Mouse (Mus musculus) limb, embryonic 13.5 days (tissue): ENCODE results near the gene AW549877. TPM values are rescaled to one million over a fixed set of nuclear protein-coding genes. Genes with fewer than 3 reads are reported as not detected.

Source experiments
- ATAC-seq: fragments of 200-750 bp; cut with Nextera tagmentation; 2 replicates; pipeline ENCODE4 v1.8.0; 2017; ENCODE audit warnings: low read depth, moderate number of reproducible peaks, moderate TSS enrichment; ENCODE audit not compliant: low FRiP score
- H3K27ac ChIP-seq: fragments of 300-500 bp; sonication (generic); 2 replicates; pipeline ENCODE4 v1.5.1; 2015; ENCODE audit warnings: inconsistent platforms, mild to moderate bottlenecking, moderate library complexity
- H3K27me3 ChIP-seq: fragments of 300-500 bp; sonication (generic); 2 replicates; pipeline ENCODE4 v1.6.1; 2015; ENCODE audit warnings: mild to moderate bottlenecking, inconsistent platforms
- H3K36me3 ChIP-seq: fragments of 300-500 bp; sonication (generic); 2 replicates; pipeline ENCODE4 v1.6.1; 2015; ENCODE audit warnings: inconsistent platforms, mild to moderate bottlenecking, moderate library complexity
- H3K4me1 ChIP-seq: fragments of 300-500 bp; sonication (generic); 2 replicates; pipeline ENCODE4 v1.6.1; 2015; ENCODE audit warnings: inconsistent platforms
- H3K4me2 ChIP-seq: fragments of 300-500 bp; sonication (generic); replicated peaks from 2 replicates; pipeline ENCODE4 v1.6.1; 2015; ENCODE audit warnings: inconsistent platforms, mild to moderate bottlenecking, moderate library complexity
- H3K4me3 ChIP-seq: fragments of 300-500 bp; sonication (generic); 2 replicates; pipeline ENCODE4 v1.5.1; 2015; ENCODE audit warnings: moderate library complexity, mild to moderate bottlenecking, inconsistent platforms
- H3K9ac ChIP-seq: fragments of 300-500 bp; sonication (generic); 2 replicates; pipeline ENCODE4 v1.6.1; 2015; ENCODE audit warnings: mild to moderate bottlenecking, inconsistent platforms
- H3K9me3 ChIP-seq: fragments of 300-500 bp; sonication (generic); 2 replicates; pipeline ENCODE4 v1.6.1; 2016; ENCODE audit warnings: inconsistent platforms
- WGBS: fragments of 180-500 bp; shearing (Covaris S2); methylation state at CpG from one replicate; pipeline ENCODE4 v1.1.7; 2015; 5-methylcytosine and 5-hydroxymethylcytosine counted together
- polyA plus RNA-seq: library from polyadenylated mRNA; unstranded; fragments of >200 nt; fragmentation: Nextera tagmentation; extraction: Ambion mirVana; gene quantifications from 2 replicates; pipeline ENCODE4 v1.2.1, GENCODE M21; 2015

AW549877 gene
- polyA plus RNA-seq, 1 experiment from 2014 or later, result 35.6 TPM

DNA sequence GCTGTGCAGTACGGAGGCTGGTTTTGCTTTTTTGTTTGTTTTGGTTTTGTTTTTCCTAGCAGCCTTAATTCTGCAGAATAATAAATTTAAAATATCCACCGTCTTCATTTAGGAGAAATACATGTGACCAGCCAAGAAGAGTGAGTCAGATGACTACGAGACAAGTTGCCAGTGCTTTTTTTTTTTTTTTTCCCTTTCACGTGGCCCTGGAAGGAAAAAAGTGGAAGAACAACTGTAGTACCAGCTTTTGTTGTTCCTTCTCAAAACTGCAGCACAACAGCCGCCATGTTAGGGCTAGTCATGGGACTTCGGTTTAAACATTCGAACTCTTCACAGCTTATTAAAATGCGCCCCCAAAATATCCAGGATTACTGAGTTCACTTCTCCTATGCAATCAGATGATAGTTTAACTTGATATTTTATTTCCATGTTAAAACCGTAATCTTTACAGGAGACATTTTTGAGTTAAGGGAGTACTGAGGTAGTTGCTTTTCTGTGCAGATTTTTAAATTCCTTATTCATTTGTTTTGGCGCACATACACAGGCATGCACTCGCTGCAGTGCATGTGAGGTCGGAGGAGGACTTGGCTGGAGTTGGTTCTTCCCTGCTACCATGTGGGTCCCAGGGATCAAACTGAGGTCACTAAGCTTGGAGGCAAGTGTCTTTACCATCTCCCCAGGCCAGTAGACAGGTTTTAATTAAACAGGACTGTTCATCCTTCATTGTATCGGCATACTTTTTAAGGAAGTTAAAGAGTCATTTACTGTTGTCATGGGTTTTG, 29.4 kb upstream of the AW549877 start:
- Histone ChIP-seq H3K9ac (no peak overlapping the region), H3K4me3 (no peak overlapping the region), H3K4me1 (peaks cover 20% of the 10 kb centered on the region), H3K27ac (no peak overlapping the region), H3K36me3 (no peaks in the 10 kb centered on the region), H3K9me3 (no peaks in the 10 kb centered on the region), H3K4me2 (no peak overlapping the region), H3K27me3 (no peaks in the 10 kb centered on the region)
- WGBS, result 84% methylated on average over 13 of the region's 13 CpGs
- no peak for ATAC-seq

- H3K27me3 ChIP-seq, result no peaks in the 10 kb centered on the region
- no peak overlapping the region for H3K4me3 ChIP-seq
- H3K4me2 ChIP-seq, result no peak overlapping the region
- ATAC-seq, result no peak
- no peaks in the 10 kb centered on the region for H3K9me3 ChIP-seq
- no peaks in the 10 kb centered on the region for H3K36me3 ChIP-seq
- H3K9ac ChIP-seq, result no peak overlapping the region
- H3K4me1 ChIP-seq, result peaks cover 19% of the 10 kb centered on the region
- H3K27ac ChIP-seq, result no peak overlapping the region
- WGBS, result 79% methylated on average over 2 of the region's 2 CpGs
These were observed 28.2 kb upstream of the AW549877 start for GRCm38 (mm10) chr15:4023747-4024146.

DNA sequence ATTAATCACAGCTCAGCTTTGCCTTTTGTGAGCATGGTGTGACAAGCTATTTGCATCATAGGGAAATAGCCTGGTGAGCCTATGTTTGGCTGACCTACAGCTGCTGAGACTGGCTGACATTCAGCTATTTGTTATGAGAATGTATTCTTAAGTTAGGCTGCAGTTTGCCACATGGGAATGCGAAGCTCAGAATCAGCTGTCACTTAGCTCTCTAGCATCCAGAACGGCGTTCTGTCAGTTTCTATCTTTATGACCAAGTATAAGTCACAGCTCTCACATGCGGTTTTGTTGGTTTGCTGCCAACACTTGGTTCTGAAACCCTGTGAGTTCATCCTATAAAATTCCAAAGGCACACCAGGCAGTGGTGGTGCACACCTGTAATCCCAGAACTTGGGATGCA, 25.2 kb upstream of the AW549877 start:
- ATAC-seq, result no peak; the same call in 1 of the 2 replicates
- Histone ChIP-seq H3K4me2 (no peak overlapping the region), H3K4me1 (peaks cover 7% of the 10 kb centered on the region), H3K9me3 (no peaks in the 10 kb centered on the region), H3K36me3 (no peaks in the 10 kb centered on the region), H3K27me3 (no peaks in the 10 kb centered on the region), H3K4me3 (no peak overlapping the region), H3K27ac (no peak overlapping the region), H3K9ac (no peak overlapping the region)
- WGBS, result 69% methylated on average over 4 of the region's 4 CpGs

DNA sequence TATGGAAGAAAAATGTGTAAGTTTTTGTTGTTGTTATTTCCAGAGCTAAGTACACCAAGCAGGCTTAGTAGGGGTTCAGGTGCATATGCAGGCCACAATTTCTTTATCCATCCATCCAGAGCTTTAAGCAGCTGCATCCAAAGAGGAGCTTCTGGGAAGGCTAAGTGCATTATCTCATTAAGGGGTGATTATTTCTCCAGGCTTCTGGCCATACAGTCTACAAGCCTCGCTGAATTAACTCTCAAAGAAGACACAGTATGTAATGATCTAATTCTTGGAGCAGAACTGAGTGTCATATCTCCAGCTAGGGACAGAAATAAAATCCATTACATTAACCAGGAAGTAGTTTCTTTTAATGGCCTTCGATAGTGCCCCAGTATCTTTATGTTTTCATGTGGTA, 18.3 kb upstream of the AW549877 start:
- Histone ChIP-seq H3K27me3 (no peaks in the 10 kb centered on the region), H3K9ac (no peak overlapping the region), H3K9me3 (no peaks in the 10 kb centered on the region), H3K4me2 (no peak overlapping the region), H3K4me3 (no peak overlapping the region), H3K27ac (no peak overlapping the region), H3K4me1 (no peaks in the 10 kb centered on the region), H3K36me3 (no peaks in the 10 kb centered on the region)
- WGBS, result 83% methylated on average over 2 of the region's 2 CpGs
- ATAC-seq, result no peak

DNA sequence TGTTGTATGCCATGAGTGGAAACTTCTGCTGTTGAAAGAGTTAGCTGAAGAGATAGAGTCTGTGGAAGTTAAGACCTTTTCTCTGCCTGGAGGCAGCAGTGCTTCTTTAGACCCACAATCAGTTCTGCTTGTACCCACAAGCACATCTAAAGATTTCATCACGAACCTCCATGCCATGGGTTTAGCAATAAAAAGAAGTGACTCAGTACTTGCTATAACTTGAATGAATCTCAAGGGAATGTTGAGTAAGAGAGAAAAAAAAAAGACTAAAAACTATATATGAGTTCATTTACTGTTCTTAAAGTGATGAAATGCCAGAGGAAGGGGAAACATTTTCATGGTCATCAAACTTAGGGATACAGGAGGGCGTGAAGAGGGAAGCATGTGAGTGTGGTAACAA, 5.0 kb upstream of the AW549877 start:
- no peaks in the 10 kb centered on the region for H3K27me3 ChIP-seq
- WGBS, result 74% methylated on average over 2 of the region's 2 CpGs
- no peak overlapping the region for H3K9ac ChIP-seq
- no peak overlapping the region for H3K4me2 ChIP-seq
- H3K4me1 ChIP-seq, result no peaks in the 10 kb centered on the region
- H3K9me3 ChIP-seq, result peaks cover 8% of the 10 kb centered on the region
- H3K36me3 ChIP-seq, result no peaks in the 10 kb centered on the region
- H3K4me3 ChIP-seq, result no peak overlapping the region
- no peak for ATAC-seq
- no peak overlapping the region for H3K27ac ChIP-seq

- no peak for ATAC-seq
- Histone ChIP-seq H3K9me3 (no peaks in the 10 kb centered on the region), H3K9ac (no peak overlapping the region), H3K27ac (no peak overlapping the region), H3K4me2 (no peak overlapping the region), H3K4me1 (peaks cover 6% of the 10 kb centered on the region), H3K4me3 (no peak overlapping the region), H3K36me3 (no peaks in the 10 kb centered on the region), H3K27me3 (no peaks in the 10 kb centered on the region)
- WGBS, result 71% methylated on average over 2 of the region's 2 CpGs
These were observed 3.6 kb upstream of the AW549877 start for GRCm38 (mm10) chr15:3999144-3999543.

DNA sequence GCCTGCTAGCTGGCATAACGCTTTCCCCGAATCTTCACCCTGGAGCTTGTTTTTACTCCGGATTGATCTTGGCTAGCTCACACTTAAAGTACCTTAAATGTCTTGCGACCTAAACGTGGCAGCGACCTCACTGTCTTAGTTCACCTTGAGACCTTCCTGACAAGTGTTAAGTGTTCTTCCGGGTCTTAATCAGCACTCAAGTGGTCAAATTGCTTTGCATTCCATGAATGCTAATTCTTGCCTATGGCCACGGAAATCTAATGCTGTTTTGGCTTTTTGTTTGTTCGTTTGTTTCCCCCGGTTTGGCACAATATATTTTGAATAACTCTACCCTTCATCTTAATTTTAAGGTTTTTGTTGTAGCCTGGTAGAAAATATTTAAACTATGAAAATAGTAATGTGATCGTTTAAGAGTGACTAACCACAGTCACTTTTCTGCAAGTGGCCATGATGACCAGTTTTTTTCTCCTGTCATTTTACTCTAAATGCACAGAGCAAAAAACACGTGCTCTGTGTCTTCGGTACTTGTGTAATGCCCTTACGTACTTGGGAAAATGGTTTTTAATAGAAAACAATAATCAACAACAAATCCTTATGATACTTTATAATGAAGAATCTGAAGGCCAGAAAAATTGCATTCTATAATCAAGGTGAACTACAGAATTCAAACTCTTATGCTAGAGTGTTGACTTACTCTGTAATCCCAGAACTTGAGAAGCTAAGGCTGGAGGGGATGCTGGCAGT, 895 bp upstream of the AW549877 start:
- Histone ChIP-seq H3K36me3 (peaks cover 8% of the 10 kb centered on the region), H3K27me3 (no peaks in the 10 kb centered on the region), H3K9me3 (no peaks in the 10 kb centered on the region), H3K4me2 (peak overlapping the region; percentile 72), H3K4me1 (peaks cover 6% of the 10 kb centered on the region), H3K27ac (peak overlapping the region; percentile 86), H3K4me3 (peak overlapping the region; percentile 81), H3K9ac (peak overlapping the region; percentile 71)
- 19% methylated on average over 14 of the region's 14 CpGs for WGBS
- ATAC-seq, result no peak

DNA sequence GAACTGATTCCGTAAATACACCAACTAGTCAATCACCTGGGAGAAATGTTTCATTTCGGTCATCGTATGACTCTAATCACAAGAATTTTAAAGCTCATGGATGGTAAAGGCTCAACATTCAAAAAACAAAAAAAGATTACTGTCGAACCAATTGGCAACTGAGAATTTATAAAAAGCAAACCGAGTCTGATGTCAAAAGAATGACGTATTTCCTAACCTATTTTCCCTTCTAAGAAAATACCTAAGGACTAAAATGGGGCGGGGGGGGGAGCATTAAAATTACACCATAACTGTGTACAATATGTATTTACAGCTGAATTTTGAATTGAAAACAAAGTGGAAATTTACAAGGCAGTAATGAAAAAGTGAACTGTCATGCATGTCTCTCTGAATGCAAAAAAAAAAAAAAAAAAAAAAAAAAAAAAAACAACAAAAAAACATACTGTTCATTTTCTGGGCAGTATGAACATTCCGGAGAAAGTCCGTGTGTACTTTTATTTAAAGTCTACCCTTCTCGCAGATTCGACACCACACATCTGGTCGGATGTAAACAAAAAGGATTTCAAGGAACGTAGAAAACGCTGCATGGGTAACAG, 594 bp downstream of the AW549877 start:
- 24% methylated on average over 14 of the region's 14 CpGs for WGBS
- Histone ChIP-seq H3K36me3 (peaks cover 22% of the 10 kb centered on the region), H3K9me3 (no peaks in the 10 kb centered on the region), H3K4me1 (peaks cover 6% of the 10 kb centered on the region), H3K27ac (peak overlapping the region; percentile 92), H3K9ac (peak overlapping the region; percentile 84), H3K27me3 (no peaks in the 10 kb centered on the region), H3K4me3 (peak overlapping the region; percentile 81), H3K4me2 (peak overlapping the region; percentile 59)
- no peak for ATAC-seq

- no peak overlapping the region for H3K4me3 ChIP-seq
- H3K27me3 ChIP-seq, result no peaks in the 10 kb centered on the region
- H3K27ac ChIP-seq, result no peak overlapping the region
- no peaks in the 10 kb centered on the region for H3K9me3 ChIP-seq
- no peak overlapping the region for H3K9ac ChIP-seq
- H3K4me2 ChIP-seq, result no peak overlapping the region
- H3K36me3 ChIP-seq, result peaks cover 74% of the 10 kb centered on the region
- no peaks in the 10 kb centered on the region for H3K4me1 ChIP-seq
- ATAC-seq, result no peak
- WGBS, result 61% methylated on average over 2 of the region's 2 CpGs
These were observed 7.6 kb downstream of the AW549877 start for GRCm38 (mm10) chr15:3987981-3988380.

DNA sequence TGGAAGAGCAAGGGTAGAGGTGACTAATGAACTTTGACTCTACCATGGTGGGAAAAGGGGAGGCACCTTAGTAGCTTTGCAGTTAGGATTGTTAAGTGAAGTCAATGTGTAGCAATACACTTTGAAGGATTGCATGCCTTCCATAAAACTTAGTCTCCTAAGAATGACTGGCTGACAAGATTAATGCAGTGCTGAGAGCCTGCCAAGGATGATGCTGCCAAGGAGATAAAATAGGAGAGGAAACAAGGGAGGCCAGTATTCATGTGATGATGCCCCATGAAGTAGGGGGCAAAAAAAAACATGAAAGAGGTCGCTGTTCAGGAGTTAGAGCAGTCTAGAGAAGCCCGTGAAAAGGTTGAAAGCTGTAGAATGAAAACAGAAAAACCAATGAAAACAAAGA, 10.7 kb downstream of the AW549877 start:
- Histone ChIP-seq H3K4me2 (no peak overlapping the region), H3K4me1 (peaks cover 2% of the 10 kb centered on the region; the same call in 1 of the 2 replicates), H3K9me3 (no peaks in the 10 kb centered on the region), H3K27ac (no peak overlapping the region), H3K9ac (no peak overlapping the region), H3K27me3 (no peaks in the 10 kb centered on the region), H3K4me3 (no peak overlapping the region), H3K36me3 (peaks cover 65% of the 10 kb centered on the region)
- no peak for ATAC-seq
- 87% methylated on average over 2 of the region's 2 CpGs for WGBS

GRCm38 (mm10) chr15:3982732-3983131, 12.8 kb downstream of the AW549877 start:
- WGBS, result 87% methylated on average over 5 of the region's 5 CpGs
- no peak for ATAC-seq
- Histone ChIP-seq H3K9me3 (no peaks in the 10 kb centered on the region), H3K27me3 (no peaks in the 10 kb centered on the region), H3K4me1 (peaks cover 5% of the 10 kb centered on the region; the same call in 1 of the 2 replicates), H3K27ac (no peak overlapping the region), H3K9ac (no peak overlapping the region), H3K4me2 (no peak overlapping the region), H3K4me3 (no peak overlapping the region), H3K36me3 (peaks cover 50% of the 10 kb centered on the region)

DNA sequence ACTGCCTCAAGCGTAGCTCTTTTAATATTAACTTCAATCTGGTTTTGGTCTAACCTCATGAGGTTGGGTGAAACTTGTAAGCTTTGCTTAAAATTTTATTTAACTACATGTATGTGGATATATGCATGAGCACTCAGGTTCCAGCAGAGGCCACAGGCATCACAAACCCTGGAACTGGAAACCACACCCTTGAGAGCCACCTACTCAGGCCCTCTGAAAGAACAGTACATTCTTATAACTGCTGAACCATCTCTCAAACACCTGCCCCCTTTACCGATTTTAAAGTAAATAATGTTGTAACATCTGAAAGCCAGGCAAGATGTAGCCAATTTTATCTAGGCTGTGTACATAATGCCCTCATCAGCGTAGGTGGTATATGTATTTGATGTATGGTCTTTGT, 15.7 kb downstream of the AW549877 start:
- 0 out of 2 replicates have a peak overlapping the region, but pooled peaks have one; percentile 94 for H3K9ac ChIP-seq

More for the DNA sequence above, 15.7 kb downstream of the AW549877 start:
- H3K4me3 ChIP-seq, result peak overlapping the region; percentile 68
- peak overlapping the region; percentile 66 for H3K4me2 ChIP-seq
- no peaks in the 10 kb centered on the region for H3K27me3 ChIP-seq
- peaks cover 31% of the 10 kb centered on the region for H3K36me3 ChIP-seq
- no peak for ATAC-seq
- H3K9me3 ChIP-seq, result no peaks in the 10 kb centered on the region
- peak overlapping the region; percentile 96 for H3K27ac ChIP-seq
- 85% methylated on average over 3 of the region's 3 CpGs for WGBS
- H3K4me1 ChIP-seq, result peaks cover 5% of the 10 kb centered on the region; the same call in 1 of the 2 replicates
